Mouse (Mus musculus): Measurements from ENCODE around the gene Mylk2.

The Mylk2 gene

GRCm38 (mm10) chr2:152911031-152911430, at the start of gene Mylk2:
Mylk2 (plus strand) TSS chr2:152911352.
- no peak for DNase-seq (ENCODE audit: low spot score in 2 of 2)

GRCm38 (mm10) chr2:152861891-152862290, 49.3 kb upstream of the Mylk2 start:
- DNase-seq (ENCODE audit: low spot score in 2 of 2) = no peak

GRCm38 (mm10) chr2:152862638-152863037, 48.5 kb upstream of the Mylk2 start:
- DNase-seq (ENCODE audit: low spot score in 2 of 2) = no peak

GRCm38 (mm10) chr2:152863346-152863745, 47.8 kb upstream of the Mylk2 start:
- no peak for DNase-seq (ENCODE audit: low spot score in 2 of 2)

GRCm38 (mm10) chr2:152878239-152878638, 32.9 kb upstream of the Mylk2 start:
- no peak for DNase-seq (ENCODE audit: low spot score in 2 of 2)

- DNase-seq (ENCODE audit: low spot score in 2 of 2) = no peak
These were observed 30.3 kb upstream of the Mylk2 start for GRCm38 (mm10) chr2:152880898-152881297.

- DNase-seq (ENCODE audit: low spot score in 2 of 2) = peak; percentile 54 to 62
These were observed 27.0 kb upstream of the Mylk2 start for GRCm38 (mm10) chr2:152884101-152884645.

GRCm38 (mm10) chr2:152887230-152887629, 23.9 kb upstream of the Mylk2 start:
- DNase-seq (ENCODE audit: low spot score in 2 of 2) = no peak

GRCm38 (mm10) chr2:152888774-152889173, 22.4 kb upstream of the Mylk2 start:
- no peak for DNase-seq (ENCODE audit: low spot score in 2 of 2)

- DNase-seq (ENCODE audit: low spot score in 2 of 2) = no peak
These were observed 15.3 kb upstream of the Mylk2 start for GRCm38 (mm10) chr2:152895834-152896233.

GRCm38 (mm10) chr2:152896926-152897325, 14.2 kb upstream of the Mylk2 start:
- no peak for DNase-seq (ENCODE audit: low spot score in 2 of 2)

GRCm38 (mm10) chr2:152899011-152899410, 12.1 kb upstream of the Mylk2 start:
- DNase-seq (ENCODE audit: low spot score in 2 of 2) = peak in 1 of 2 experiments; percentile 23

- no peak for DNase-seq (ENCODE audit: low spot score in 2 of 2)
These were observed 9.9 kb upstream of the Mylk2 start for GRCm38 (mm10) chr2:152901296-152901695.

- no peak for DNase-seq (ENCODE audit: low spot score in 2 of 2)
These were observed 8.5 kb upstream of the Mylk2 start for GRCm38 (mm10) chr2:152902658-152903057.

- DNase-seq (ENCODE audit: low spot score in 2 of 2) = no peak
These were observed 7.6 kb upstream of the Mylk2 start for GRCm38 (mm10) chr2:152903586-152903985.

- no peak for DNase-seq (ENCODE audit: low spot score in 2 of 2)
These were observed 7.0 kb upstream of the Mylk2 start for GRCm38 (mm10) chr2:152904127-152904643.

- no peak for DNase-seq (ENCODE audit: low spot score in 2 of 2)
These were observed 5.9 kb upstream of the Mylk2 start for GRCm38 (mm10) chr2:152905036-152905829.

GRCm38 (mm10) chr2:152906274-152907037, 4.7 kb upstream of the Mylk2 start:
- no peak for DNase-seq (ENCODE audit: low spot score in 2 of 2)

GRCm38 (mm10) chr2:152907114-152907943, 3.8 kb upstream of the Mylk2 start:
- no peak for DNase-seq (ENCODE audit: low spot score in 2 of 2)

GRCm38 (mm10) chr2:152909848-152910247, 1.3 kb upstream of the Mylk2 start:
- no peak for DNase-seq (ENCODE audit: low spot score in 2 of 2)

- no peak for DNase-seq (ENCODE audit: low spot score in 2 of 2)
These were observed 280 bp downstream of the Mylk2 start for GRCm38 (mm10) chr2:152911432-152911831.

- no peak for DNase-seq (ENCODE audit: low spot score in 2 of 2)
These were observed 2.3 kb downstream of the Mylk2 start for GRCm38 (mm10) chr2:152913471-152913870.
